In genomic region chr4:114465641-114466040, GRCm38 (mm10) we compare ENCODE assay signal across 14 mouse cellular contexts. TPM values are rescaled to one million over a fixed set of nuclear protein-coding genes. Genes with fewer than 3 reads are reported as not detected.
DNase-seq lines count a peak whose midpoint lies in the region; ATAC-seq lines count a peak whose summit lies in the region.
"Had no signal": no experiment of that assay in that cellular context is flagged by ENCODE, and none has a peak within 500 bp of the region (broad histone marks: within the 10 kb centered on the region; RNA-seq: fewer than 3 reads in every experiment).

No protein-coding gene starts in this region.

- ATAC-seq in hindbrain, embryonic 14.5 days (ENCODE audit: low FRiP score), result no peak
- ATAC-seq in hindbrain, embryonic 11.5 days (ENCODE audit: low FRiP score), result no peak
- no peak for ATAC-seq in frontal cortex, adult (ENCODE audit: low TSS enrichment)
- ATAC-seq: forebrain, embryonic 16.5 days had no signal

- 62% methylated on average over 2 of the region's 2 CpGs for WGBS in hindbrain, embryonic 14.5 days
- WGBS in hindbrain, embryonic 11.5 days, result 82% methylated on average over 2 of the region's 2 CpGs

- peak; percentile 66 for DNase-seq in hindbrain, embryonic 14.5 days (ENCODE audit: low spot score)
- no peak for DNase-seq in hindbrain, embryonic 11.5 days (ENCODE audit: low spot score)
- DNase-seq in ovary, postnatal 36 days (ENCODE audit: low spot score), result peak; percentile 30
- no peak for DNase-seq in ovary, postnatal 10 days (ENCODE audit: low spot score)
- peak; percentile 49 to 64 for DNase-seq in adrenal gland, postnatal 36 days
- no peak for DNase-seq in layer of hippocampus, postnatal 36 days
- DNase-seq: gastrocnemius, postnatal 36 days; right cerebral cortex, adult 18-20 months; thymus, postnatal 14 days had no signal

- no peak overlapping the region for H3K4me3 ChIP-seq in hindbrain, embryonic 14.5 days (replicated peaks; ENCODE audit: low read length)
- H3K4me3 ChIP-seq in hindbrain, embryonic 11.5 days (ENCODE audit: low read depth, low read length), result no peak overlapping the region
- H3K4me3 ChIP-seq: hindbrain, embryonic 13.5 days; neural tube, embryonic 12.5 days had no signal

- H3K4me2 ChIP-seq in hindbrain, embryonic 14.5 days (replicated peaks), result no peak overlapping the region
- no peak overlapping the region for H3K4me2 ChIP-seq in hindbrain, embryonic 11.5 days (replicated peaks; ENCODE audit: low read depth, low read length)
- H3K4me2 ChIP-seq: hindbrain, embryonic 13.5 days; neural tube, embryonic 12.5 days had no signal

- no peaks in the 10 kb centered on the region for H3K27me3 ChIP-seq in hindbrain, embryonic 14.5 days (ENCODE audit: control insufficient read depth, insufficient read depth, low read length)
- no peaks in the 10 kb centered on the region for H3K27me3 ChIP-seq in hindbrain, embryonic 11.5 days (ENCODE audit: control insufficient read depth, insufficient read depth, low read length)
- H3K27me3 ChIP-seq: hindbrain, embryonic 13.5 days; neural tube, embryonic 12.5 days had no signal

- H3K27ac ChIP-seq in hindbrain, embryonic 14.5 days, result no peak overlapping the region
- no peak overlapping the region for H3K27ac ChIP-seq in hindbrain, embryonic 11.5 days (ENCODE audit: low read depth, low read length)
- H3K27ac ChIP-seq: hindbrain, embryonic 13.5 days; neural tube, embryonic 12.5 days had no signal

- H3K4me1 ChIP-seq in hindbrain, embryonic 14.5 days (replicated peaks; ENCODE audit: control insufficient read depth, insufficient read depth, low read length), result no peaks in the 10 kb centered on the region
- H3K4me1 ChIP-seq in hindbrain, embryonic 11.5 days (replicated peaks; ENCODE audit: control insufficient read depth, insufficient read depth, low read length), result no peaks in the 10 kb centered on the region
- H3K4me1 ChIP-seq: neural tube, embryonic 12.5 days had no signal

- no peak overlapping the region for H3K9ac ChIP-seq in hindbrain, embryonic 14.5 days
- H3K9ac ChIP-seq in hindbrain, embryonic 11.5 days (ENCODE audit: low read depth, low read length), result no peak overlapping the region
- H3K9ac ChIP-seq: hindbrain, embryonic 13.5 days; neural tube, embryonic 12.5 days had no signal

- H3K36me3 ChIP-seq in hindbrain, embryonic 14.5 days (replicated peaks; ENCODE audit: control insufficient read depth, insufficient read depth), result no peaks in the 10 kb centered on the region
- H3K36me3 ChIP-seq in hindbrain, embryonic 11.5 days (ENCODE audit: control insufficient read depth, insufficient read depth, low read length), result no peaks in the 10 kb centered on the region
- H3K36me3 ChIP-seq: hindbrain, embryonic 13.5 days; neural tube, embryonic 12.5 days had no signal

- H3K9me3 ChIP-seq in hindbrain, embryonic 14.5 days (ENCODE audit: control insufficient read depth, low read length), result no peaks in the 10 kb centered on the region
- H3K9me3 ChIP-seq in hindbrain, embryonic 11.5 days (ENCODE audit: control insufficient read depth, low read length), result no peaks in the 10 kb centered on the region
- H3K9me3 ChIP-seq: hindbrain, embryonic 13.5 days; neural tube, embryonic 12.5 days had no signal

RNA-seq across cellular contexts. Expression of gene Trabd2b, which starts 59.1 kb away (rescaled TPM):
- 0.63 and 0.67 TPM in 2 replicates for polyA plus RNA-seq in hindbrain, embryonic 14.5 days (2014; fragmentation: Nextera tagmentation; extraction: Ambion mirVana)
- 1.6 and 2.0 TPM in 2 replicates for polyA plus RNA-seq in hindbrain, embryonic 11.5 days (2014; fragmentation: Nextera tagmentation; extraction: Ambion mirVana)
- 1 to 10 TPM; 1.3 to 2.2 TPM for total RNA-seq in adrenal gland, postnatal 36 days (2021)
- total RNA-seq in layer of hippocampus, postnatal 36 days (2021), result 1 to 10 TPM; 1.0 to 1.8 TPM
- total RNA-seq: CH12.LX had no signal

Comparison
In these comparisons a context has a peak if more than half of its experiments do, and no peak if none do; other contexts are left out.
1. DNase-seq: peak in hindbrain, embryonic 14.5 days (single experiment), ovary, postnatal 36 days (single experiment) and adrenal gland, postnatal 36 days (2 of 2); none in hindbrain, embryonic 11.5 days (single experiment), ovary, postnatal 10 days (single experiment) and layer of hippocampus, postnatal 36 days (0 of 2).